Mouse (Mus musculus) bone marrow macrophage, adult 2 months (primary cell): ENCODE measurements around the gene Hikeshi. TPM values are rescaled to one million over a fixed set of nuclear protein-coding genes. Genes with fewer than 3 reads are reported as not detected.

ENCODE experiments used
- H3K27ac ChIP-seq: 2 replicates; pipeline ENCODE4 v1.5.1; 2012; ENCODE audit warnings: low read depth, low read length; ENCODE audit not compliant: insufficient read depth
- H3K4me1 ChIP-seq: 2 replicates; pipeline ENCODE4 v1.6.1; 2012; ENCODE audit warnings: low read length; ENCODE audit not compliant: control insufficient read depth, insufficient read depth
- H3K4me3 ChIP-seq: 2 replicates; pipeline ENCODE4 v1.5.1; 2012; ENCODE audit warnings: mild to moderate bottlenecking, low read length, moderate library complexity; ENCODE audit not compliant: insufficient read depth
- CTCF ChIP-seq: IDR thresholded peaks from 2 replicates; pipeline ENCODE4 v1.5.1; 2012; ENCODE audit warnings: low read depth, mild to moderate bottlenecking, low read length, moderate library complexity
- POLR2A ChIP-seq: IDR thresholded peaks from 2 replicates; pipeline ENCODE4 v1.6.1; 2012; ENCODE audit warnings: mild to moderate bottlenecking, low read depth, low read length, borderline replicate concordance
- polyA plus RNA-seq: library from polyadenylated mRNA; stranded (reverse); fragments of >200 nt; gene quantifications from 2 replicates; pipeline ENCODE4 v1.2.4, GENCODE M21; 2012; ENCODE audit not compliant: missing spikeins, insufficient read depth, insufficient read length

Gene Hikeshi
- polyA plus RNA-seq, 1 experiment: 35.0 TPM

- no peak for TF ChIP-seq POLR2A
- TF ChIP-seq CTCF: no peak
- Histone ChIP-seq H3K4me3 (no peak overlapping the region), H3K4me1 (no peaks in the 10 kb centered on the region), H3K27ac (no peak overlapping the region)
Observed at GRCm38 (mm10) chr7:89912356-89912755, 28.6 kb downstream of the Hikeshi start.

GRCm38 (mm10) chr7:89909711-89910110 is 31.3 kb downstream of the Hikeshi start:
- Histone ChIP-seq H3K4me1 (no peaks in the 10 kb centered on the region), H3K27ac (no peak overlapping the region), H3K4me3 (no peak overlapping the region)
- no peak for TF ChIP-seq POLR2A

GRCm38 (mm10) chr7:89908899-89909621 is 31.9 kb downstream of the Hikeshi start:
- H3K4me1 ChIP-seq: no peaks in the 10 kb centered on the region
- TF ChIP-seq POLR2A (no peak), CTCF (no peak)

GRCm38 (mm10) chr7:89908421-89908820 is 32.6 kb downstream of the Hikeshi start:
- Histone ChIP-seq H3K27ac (no peak overlapping the region), H3K4me1 (no peaks in the 10 kb centered on the region), H3K4me3 (no peak overlapping the region)
- TF ChIP-seq POLR2A (no peak), CTCF (no peak)

More at GRCm38 (mm10) chr7:89908899-89909621, 31.9 kb downstream of the Hikeshi start:
- Histone ChIP-seq H3K4me3 (no peak overlapping the region), H3K27ac (no peak overlapping the region)

- Histone ChIP-seq H3K4me3 (no peak overlapping the region), H3K27ac (no peak overlapping the region), H3K4me1 (no peaks in the 10 kb centered on the region)
- TF ChIP-seq CTCF (no peak), POLR2A (no peak)
Observed at GRCm38 (mm10) chr7:89907950-89908349, 33.1 kb downstream of the Hikeshi start.

- TF ChIP-seq POLR2A: no peak
- no peak for TF ChIP-seq CTCF
- no peaks in the 10 kb centered on the region for H3K4me1 ChIP-seq
- no peak within 1 kb of the TSS for H3K4me3 ChIP-seq
- no peak within 1 kb of the TSS for H3K27ac ChIP-seq
Observed at GRCm38 (mm10) chr7:89903442-89904343, 37.3 kb downstream of the Hikeshi start, which contains the start of gene Ccdc81. Gene Ccdc81, minus strand, starts transcription at chr7:89903629.

- Histone ChIP-seq H3K4me3 (no peak overlapping the region), H3K27ac (no peak overlapping the region), H3K4me1 (no peaks in the 10 kb centered on the region)
- TF ChIP-seq POLR2A: no peak
- TF ChIP-seq CTCF: no peak
Observed at GRCm38 (mm10) chr7:89903007-89903406, 38.0 kb downstream of the Hikeshi start.

GRCm38 (mm10) chr7:89891856-89892255 is 49.1 kb downstream of the Hikeshi start:
- TF ChIP-seq CTCF: no peak
- no peak for TF ChIP-seq POLR2A
- Histone ChIP-seq H3K27ac (no peak overlapping the region), H3K4me3 (no peak overlapping the region), H3K4me1 (no peaks in the 10 kb centered on the region)

GRCm38 (mm10) chr7:89891412-89891811 is 49.6 kb downstream of the Hikeshi start:
- no peaks in the 10 kb centered on the region for H3K4me1 ChIP-seq
- H3K27ac ChIP-seq: no peak overlapping the region
- TF ChIP-seq CTCF (no peak), POLR2A (no peak)
- no peak overlapping the region for H3K4me3 ChIP-seq

GRCm38 (mm10) chr7:89884551-89884950 is 56.5 kb downstream of the Hikeshi start:
- Histone ChIP-seq H3K4me1 (no peaks in the 10 kb centered on the region), H3K4me3 (no peak overlapping the region), H3K27ac (no peak overlapping the region)
- no peak for TF ChIP-seq POLR2A
- TF ChIP-seq CTCF: no peak
